Mouse (Mus musculus): ENCODE results near the gene Mpzl3. TPM values are rescaled to one million over a fixed set of nuclear protein-coding genes. Genes with fewer than 3 reads are reported as not detected.

Mpzl3 gene
- polyA plus RNA-seq, 1 experiment from 2014 or later = 1.6 TPM

DNA sequence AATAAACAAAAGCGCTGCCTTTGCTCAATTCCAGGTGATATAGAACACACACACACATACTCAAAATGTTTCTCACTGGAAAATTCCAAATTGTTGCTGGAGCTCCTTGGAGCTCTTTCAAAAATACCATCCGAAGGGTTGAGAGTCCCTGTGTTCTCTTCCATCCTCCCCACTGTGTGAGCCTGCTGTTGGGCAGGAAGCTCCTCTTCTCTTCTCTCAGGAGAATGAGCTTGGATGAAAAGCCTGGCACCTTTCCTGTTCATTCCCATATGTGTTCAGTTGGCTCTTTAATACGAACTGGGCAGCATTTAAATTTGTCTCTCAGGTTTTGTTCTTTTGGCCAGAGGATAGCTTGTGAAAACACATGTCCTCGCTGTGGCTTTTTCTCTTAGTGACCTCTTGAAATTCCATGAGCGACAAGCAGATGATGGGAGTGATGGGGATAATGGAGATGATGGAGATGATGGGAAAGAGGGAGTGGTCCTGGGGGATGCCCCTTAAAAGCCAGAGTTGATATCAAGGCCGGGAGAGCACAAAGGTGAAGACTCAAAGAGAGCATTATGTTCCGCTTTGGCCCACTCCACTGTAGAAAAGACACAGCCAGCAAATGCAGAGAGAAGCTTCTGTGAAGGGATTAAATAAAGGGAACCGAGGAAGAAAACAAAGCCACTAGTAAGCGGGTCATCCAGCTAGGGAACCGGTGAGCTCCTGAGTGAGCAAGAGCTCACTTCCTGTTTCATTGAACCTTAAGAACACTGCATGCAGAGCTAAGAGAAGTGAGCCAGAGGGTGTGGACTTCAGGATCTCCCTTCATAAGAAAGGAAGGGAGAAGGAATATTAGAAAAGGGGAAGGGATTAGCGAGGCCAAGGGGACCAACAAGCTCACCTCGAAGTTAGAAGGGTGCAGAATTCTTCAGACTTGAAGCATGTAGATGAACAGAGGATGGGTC is 31.0 kb downstream of the Mpzl3 start:
- WGBS = 79% methylated on average over 12 of the region's 12 CpGs
- Histone ChIP-seq H3K9ac (replicated peaks) (no peak overlapping the region), H3K4me3 (replicated peaks) (no peak overlapping the region), H3K4me1 (replicated peaks) (no peaks in the 10 kb centered on the region), H3K4me2 (replicated peaks) (no peak overlapping the region), H3K36me3 (no peaks in the 10 kb centered on the region), H3K27me3 (0 out of 2 replicates have a peak, but pooled peaks cover 2% of the 10 kb centered on the region), H3K9me3 (no peaks in the 10 kb centered on the region), H3K27ac (no peak overlapping the region)
- no peak for ATAC-seq

DNA sequence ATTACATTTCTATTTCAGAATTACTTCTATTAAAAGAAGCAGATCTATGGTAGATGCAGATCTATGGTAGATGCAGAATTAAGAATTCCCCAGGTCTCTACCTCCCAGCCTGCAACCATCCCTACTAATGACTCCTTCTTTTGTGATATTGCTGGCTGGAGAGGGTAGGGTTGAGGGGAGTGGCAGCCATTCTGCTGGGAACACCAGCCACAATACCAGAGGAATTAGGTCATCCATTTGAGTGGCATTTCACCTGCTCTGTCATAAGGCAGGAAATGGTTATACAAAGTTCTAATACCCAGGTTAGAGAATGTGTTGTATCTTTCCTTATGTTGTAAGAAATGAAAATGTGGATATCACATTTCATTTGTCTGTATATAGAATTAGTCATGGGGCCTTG is 33.1 kb downstream of the Mpzl3 start:
- ATAC-seq = no peak
- Histone ChIP-seq H3K4me1 (replicated peaks) (no peaks in the 10 kb centered on the region), H3K9ac (replicated peaks) (no peak overlapping the region)

DNA sequence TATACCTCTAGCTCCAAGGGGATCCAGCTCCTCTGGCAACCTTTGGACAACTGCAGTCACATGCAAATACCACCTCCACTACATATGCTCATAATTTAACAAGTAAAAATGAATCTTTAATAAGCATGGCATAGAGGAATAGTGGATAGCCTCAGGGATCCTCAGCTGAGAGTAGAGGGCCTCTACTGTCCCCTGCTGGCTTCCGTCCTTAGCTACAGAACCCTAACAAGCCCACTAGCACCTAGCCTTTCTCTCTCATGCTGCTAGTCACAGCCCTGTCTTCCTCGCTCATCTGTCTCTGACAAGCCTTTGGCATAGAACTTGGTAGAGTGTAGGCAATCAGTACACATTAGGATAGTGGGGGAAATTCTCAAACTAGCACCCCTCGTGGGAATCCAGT is 35.8 kb downstream of the Mpzl3 start:
- no peak overlapping the region for H3K27ac ChIP-seq
- 66% methylated on average over 3 of the region's 3 CpGs for WGBS
- ATAC-seq = no peak
- no peak overlapping the region for H3K9ac ChIP-seq (replicated peaks)
- H3K9me3 ChIP-seq = no peaks in the 10 kb centered on the region
- no peak overlapping the region for H3K4me2 ChIP-seq (replicated peaks)
- no peak overlapping the region for H3K4me3 ChIP-seq (replicated peaks)
- H3K27me3 ChIP-seq = 0 out of 2 replicates have a peak, but pooled peaks cover 2% of the 10 kb centered on the region
- no peaks in the 10 kb centered on the region for H3K36me3 ChIP-seq
- H3K4me1 ChIP-seq (replicated peaks) = no peaks in the 10 kb centered on the region

More for the DNA sequence above, 33.1 kb downstream of the Mpzl3 start:
- H3K27me3 ChIP-seq = 0 out of 2 replicates have a peak, but pooled peaks cover 2% of the 10 kb centered on the region
- no peak overlapping the region for H3K4me3 ChIP-seq (replicated peaks)
- no peak overlapping the region for H3K27ac ChIP-seq
- H3K36me3 ChIP-seq = no peaks in the 10 kb centered on the region
- H3K9me3 ChIP-seq = no peaks in the 10 kb centered on the region
- no peak overlapping the region for H3K4me2 ChIP-seq (replicated peaks)

DNA sequence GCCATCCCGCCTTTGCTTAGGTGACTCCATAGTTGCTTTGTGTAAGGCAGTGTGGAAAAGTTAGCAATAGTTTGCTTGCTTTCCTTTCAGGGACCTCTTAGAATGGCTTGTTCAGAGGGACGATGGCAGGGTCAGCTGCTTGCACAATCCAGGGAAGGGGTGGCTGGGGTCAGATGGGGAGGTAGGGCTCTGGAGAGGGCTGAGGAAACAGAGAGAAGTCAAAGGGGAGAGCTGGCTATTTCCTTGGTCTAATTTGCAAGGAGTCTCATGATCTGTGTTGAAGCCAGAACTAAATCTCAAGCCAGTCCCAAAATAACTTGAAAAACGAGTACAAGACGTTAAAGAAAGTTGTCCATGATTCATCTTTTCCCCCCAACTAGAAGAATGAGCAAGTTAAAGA is 37.7 kb downstream of the Mpzl3 start:
- no peak overlapping the region for H3K4me2 ChIP-seq (replicated peaks)
- no peak overlapping the region for H3K27ac ChIP-seq
- no peaks in the 10 kb centered on the region for H3K4me1 ChIP-seq (replicated peaks)
- no peak for ATAC-seq
- no peaks in the 10 kb centered on the region for H3K36me3 ChIP-seq
- H3K9me3 ChIP-seq = no peaks in the 10 kb centered on the region
- H3K4me3 ChIP-seq (replicated peaks) = no peak overlapping the region
- H3K27me3 ChIP-seq = no peaks in the 10 kb centered on the region
- WGBS = 74% methylated on average over 4 of the region's 4 CpGs
- H3K9ac ChIP-seq (replicated peaks) = no peak overlapping the region

DNA sequence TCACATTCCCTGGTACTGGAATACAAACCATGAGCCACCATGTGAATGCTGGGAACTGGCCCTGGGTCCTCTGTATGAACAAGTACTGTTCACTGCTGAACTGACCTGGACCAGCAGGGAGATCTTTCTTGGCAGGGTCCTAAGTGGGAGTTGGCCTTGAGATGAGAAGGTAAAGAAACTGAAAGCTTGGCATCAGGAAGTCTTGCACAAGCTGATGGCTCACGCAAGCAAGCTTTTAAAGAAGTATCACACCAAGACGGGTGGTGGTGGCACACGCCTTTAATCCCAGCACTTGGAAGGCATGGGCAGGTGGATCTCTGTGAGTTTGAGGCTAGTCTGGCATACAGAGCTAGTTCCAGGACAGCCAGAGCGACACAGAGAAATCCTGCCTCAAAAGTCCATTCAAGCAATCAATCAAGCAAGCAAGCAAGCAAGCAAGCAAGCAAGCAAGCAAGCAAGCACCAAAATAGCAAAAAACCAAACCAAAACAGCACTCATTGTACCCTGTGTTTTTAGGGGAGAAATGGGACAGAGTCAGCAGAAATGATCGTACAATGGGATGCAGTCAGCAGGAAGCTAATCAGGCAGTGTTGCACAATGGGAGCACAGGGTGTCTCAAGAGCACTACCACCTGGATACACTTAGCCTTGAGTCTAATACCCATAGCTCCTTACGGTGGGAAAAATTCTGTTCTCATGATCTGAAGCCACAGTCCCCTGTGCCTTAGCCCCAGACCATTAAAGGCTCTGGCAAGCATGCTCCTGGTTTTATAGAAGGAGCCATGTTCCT is 40.4 kb downstream of the Mpzl3 start:
- Histone ChIP-seq H3K4me3 (replicated peaks) (no peak overlapping the region), H3K36me3 (no peaks in the 10 kb centered on the region), H3K27ac (no peak overlapping the region), H3K27me3 (no peaks in the 10 kb centered on the region), H3K4me2 (replicated peaks) (no peak overlapping the region), H3K4me1 (replicated peaks) (no peaks in the 10 kb centered on the region), H3K9ac (replicated peaks) (no peak overlapping the region), H3K9me3 (no peaks in the 10 kb centered on the region)
- WGBS = 84% methylated on average over 6 of the region's 6 CpGs
- ATAC-seq = no peak

DNA sequence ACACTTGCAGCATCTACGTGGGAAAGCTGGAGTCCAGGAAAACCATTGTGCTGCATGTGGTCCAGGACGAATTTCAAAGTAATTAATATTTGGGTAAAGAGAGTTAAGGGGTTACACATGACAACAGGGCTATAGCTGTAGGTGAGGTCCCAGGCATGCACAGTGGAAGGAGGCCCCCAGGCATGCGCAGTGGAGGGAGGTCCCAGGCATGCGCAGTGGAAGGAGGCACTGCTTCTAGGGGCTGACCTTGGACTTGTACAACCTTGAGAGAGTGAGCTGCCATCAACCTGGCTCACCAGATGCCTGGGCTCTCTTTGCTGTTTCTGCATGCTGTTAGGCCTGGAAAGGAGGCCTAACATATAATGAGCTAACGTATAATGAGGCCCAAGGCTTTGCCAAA is 42.9 kb downstream of the Mpzl3 start:
- no peak overlapping the region for H3K27ac ChIP-seq
- no peaks in the 10 kb centered on the region for H3K9me3 ChIP-seq
- no peak overlapping the region for H3K4me2 ChIP-seq (replicated peaks)
- WGBS = 83% methylated on average over 5 of the region's 5 CpGs
- no peak overlapping the region for H3K4me3 ChIP-seq (replicated peaks)
- no peaks in the 10 kb centered on the region for H3K27me3 ChIP-seq
- no peaks in the 10 kb centered on the region for H3K36me3 ChIP-seq
- H3K4me1 ChIP-seq (replicated peaks) = no peaks in the 10 kb centered on the region
- no peak for ATAC-seq
- no peak overlapping the region for H3K9ac ChIP-seq (replicated peaks)

DNA sequence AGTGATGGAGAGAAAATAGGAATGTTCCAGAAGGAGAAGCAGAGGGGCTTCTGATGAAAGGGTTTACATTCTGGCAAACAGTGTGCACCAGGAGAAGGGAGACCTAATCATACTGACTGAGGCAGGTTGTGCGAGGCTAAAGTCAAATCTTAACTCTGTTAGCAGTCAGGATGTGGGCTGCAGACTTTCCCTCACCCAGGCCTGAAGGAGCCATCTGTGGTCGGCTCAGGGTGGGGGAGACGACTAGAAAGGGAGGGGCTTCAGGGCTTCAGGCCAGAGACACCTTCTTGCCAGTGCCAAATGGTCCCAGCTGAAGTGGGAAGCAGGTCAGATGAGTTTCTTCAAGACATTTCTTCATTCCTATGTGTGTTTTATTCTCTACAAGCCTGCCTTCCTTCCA is 43.4 kb downstream of the Mpzl3 start:
- H3K27ac ChIP-seq = no peak overlapping the region
- WGBS = 65% methylated on average over 3 of the region's 3 CpGs
- ATAC-seq = no peak
- no peak overlapping the region for H3K4me2 ChIP-seq (replicated peaks)
- no peaks in the 10 kb centered on the region for H3K36me3 ChIP-seq
- no peak overlapping the region for H3K9ac ChIP-seq (replicated peaks)
- no peaks in the 10 kb centered on the region for H3K4me1 ChIP-seq (replicated peaks)
- H3K9me3 ChIP-seq = no peaks in the 10 kb centered on the region
- H3K27me3 ChIP-seq = no peaks in the 10 kb centered on the region
- no peak overlapping the region for H3K4me3 ChIP-seq (replicated peaks)

DNA sequence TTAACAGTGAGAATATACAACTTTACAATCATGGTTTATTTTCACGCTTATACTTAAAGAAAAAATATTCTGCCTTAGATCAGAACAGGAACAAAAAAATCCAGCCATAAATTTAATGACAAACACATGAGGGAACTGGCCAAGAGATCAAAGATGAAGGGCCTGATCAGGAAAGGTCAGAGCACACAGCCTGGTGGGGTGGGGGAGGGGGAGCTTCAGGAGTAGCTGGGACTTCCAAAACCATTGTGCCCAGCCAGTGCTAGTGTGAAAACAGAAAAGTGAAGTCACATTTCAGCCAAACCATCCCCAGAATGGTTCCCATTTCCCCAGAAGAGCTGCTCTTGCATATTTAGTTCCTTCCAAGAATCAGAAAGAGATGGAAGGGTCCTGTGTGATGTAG is 47.5 kb downstream of the Mpzl3 start:
- no peak overlapping the region for H3K9ac ChIP-seq (replicated peaks)
- 0 out of 2 replicates have a peak, but pooled peaks cover 5% of the 10 kb centered on the region for H3K27me3 ChIP-seq
- H3K4me1 ChIP-seq (replicated peaks) = no peaks in the 10 kb centered on the region
- 91% methylated on average over 1 of the region's 1 CpGs for WGBS
- no peaks in the 10 kb centered on the region for H3K9me3 ChIP-seq
- no peak for ATAC-seq
- H3K27ac ChIP-seq = no peak overlapping the region
- no peak overlapping the region for H3K4me2 ChIP-seq (replicated peaks)
- no peaks in the 10 kb centered on the region for H3K36me3 ChIP-seq
- H3K4me3 ChIP-seq (replicated peaks) = no peak overlapping the region

DNA sequence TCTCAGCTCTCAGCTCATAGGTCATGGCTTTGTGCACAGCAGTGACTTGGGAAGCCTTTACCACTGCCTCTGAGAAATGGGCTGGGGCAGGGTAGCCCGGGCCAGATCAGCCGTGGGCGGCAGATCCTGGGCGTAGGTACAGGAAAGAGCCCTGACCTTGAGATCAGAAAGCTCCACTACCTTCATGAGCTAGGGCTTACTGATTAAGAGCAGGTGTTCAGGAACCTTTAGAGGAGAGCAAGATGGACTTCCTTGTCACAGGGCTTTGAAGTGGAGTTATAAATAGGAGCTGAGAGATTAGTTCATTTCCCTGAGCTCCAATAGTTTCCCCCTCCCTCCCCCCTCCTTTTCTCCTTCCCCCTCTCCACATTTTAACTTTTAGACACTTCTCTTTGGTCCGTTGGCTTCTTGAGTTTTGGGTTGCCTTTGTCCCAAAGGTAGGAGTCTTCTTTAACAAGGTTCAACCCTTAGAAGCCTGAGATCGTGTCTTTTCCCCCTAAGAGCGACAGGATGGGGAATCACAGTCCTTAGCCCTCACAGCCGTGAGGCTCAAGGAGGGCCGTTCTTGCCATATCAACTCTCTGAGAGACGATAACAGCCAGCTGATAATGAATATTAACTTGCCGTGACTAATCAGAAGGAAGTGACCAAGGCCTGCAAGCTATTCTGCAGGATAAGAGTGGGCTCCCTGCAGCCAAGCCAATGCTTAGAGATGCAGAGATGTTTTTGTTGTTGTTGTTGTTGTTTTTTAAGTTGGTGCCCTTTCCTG is 48.4 kb downstream of the Mpzl3 start:
- Histone ChIP-seq H3K36me3 (no peaks in the 10 kb centered on the region), H3K27me3 (0 out of 2 replicates have a peak, but pooled peaks cover 5% of the 10 kb centered on the region), H3K4me3 (replicated peaks) (no peak overlapping the region), H3K4me1 (replicated peaks) (no peaks in the 10 kb centered on the region), H3K9me3 (no peaks in the 10 kb centered on the region), H3K27ac (no peak overlapping the region), H3K4me2 (replicated peaks) (no peak overlapping the region), H3K9ac (replicated peaks) (no peak overlapping the region)
- 81% methylated on average over 11 of the region's 11 CpGs for WGBS
- ATAC-seq = no peak

DNA sequence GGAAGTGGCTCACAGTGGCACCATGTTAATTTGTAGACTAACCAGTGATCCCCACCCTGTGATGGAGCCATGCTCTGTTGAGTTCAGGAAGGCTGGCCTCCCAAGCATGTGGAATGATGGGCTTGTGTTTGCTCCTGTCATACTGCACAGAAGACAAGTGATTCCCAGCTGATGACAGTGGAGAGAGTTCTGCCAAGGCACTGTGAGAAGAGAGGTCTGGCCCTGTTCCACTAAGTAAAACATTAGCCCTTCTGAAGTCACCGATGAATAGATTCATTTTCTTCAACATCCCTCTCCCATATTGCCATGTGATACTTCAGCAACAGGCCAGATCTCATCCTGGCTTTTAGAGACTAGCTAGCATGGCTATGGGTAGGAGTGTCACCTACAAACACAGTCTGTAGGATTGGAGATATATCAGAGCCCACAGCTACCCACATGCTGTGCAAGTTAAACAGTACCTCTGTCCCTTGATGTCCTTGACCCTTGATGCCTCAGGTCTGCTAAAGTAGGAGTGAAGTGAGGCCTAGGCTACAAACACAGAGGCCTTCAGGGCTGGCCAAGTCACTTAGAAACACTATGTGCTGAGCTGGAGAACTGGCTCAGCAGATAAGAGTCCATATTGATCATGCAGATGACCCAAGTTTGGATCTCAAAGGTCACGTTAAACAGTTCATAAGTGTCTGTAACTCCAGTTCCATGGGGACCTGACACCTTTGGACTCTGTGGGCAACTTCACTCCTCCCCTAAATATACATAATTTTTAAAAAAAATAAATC is 50.8 kb downstream of the Mpzl3 start:
- H3K9ac ChIP-seq (replicated peaks) = no peak overlapping the region
- no peaks in the 10 kb centered on the region for H3K9me3 ChIP-seq
- no peaks in the 10 kb centered on the region for H3K36me3 ChIP-seq
- H3K4me3 ChIP-seq (replicated peaks) = no peak overlapping the region
- ATAC-seq = no peak
- H3K27ac ChIP-seq = no peak overlapping the region
- 87% methylated on average over 2 of the region's 2 CpGs for WGBS
- no peaks in the 10 kb centered on the region for H3K4me1 ChIP-seq (replicated peaks)
- H3K4me2 ChIP-seq (replicated peaks) = no peak overlapping the region
- 0 out of 2 replicates have a peak, but pooled peaks cover 5% of the 10 kb centered on the region for H3K27me3 ChIP-seq

DNA sequence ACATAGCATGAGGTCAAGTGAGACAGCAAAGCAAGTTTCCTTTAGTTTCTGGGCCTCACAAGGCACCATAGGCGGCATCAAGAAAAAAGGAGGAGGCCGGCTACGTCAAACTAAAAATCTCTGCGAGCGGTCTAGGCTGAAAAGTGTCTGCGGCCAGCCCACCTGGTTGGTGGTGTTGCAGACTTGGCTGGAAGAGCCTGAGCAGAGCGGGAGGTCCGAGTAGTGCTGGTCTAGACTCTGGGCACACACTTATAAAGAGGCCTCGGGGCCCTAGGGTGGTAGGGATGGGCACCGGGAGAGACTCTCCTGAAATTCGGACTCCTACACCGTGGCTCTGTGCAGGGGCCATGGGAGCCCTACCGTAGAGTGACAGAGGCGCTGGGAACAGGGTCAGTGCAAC is 60.7 kb downstream of the Mpzl3 start:
- Histone ChIP-seq H3K36me3 (no peaks in the 10 kb centered on the region), H3K27me3 (peaks cover 14% of the 10 kb centered on the region; the same call in 1 of the 2 replicates), H3K4me2 (replicated peaks) (peak overlapping the region; percentile 61), H3K9ac (replicated peaks) (peak overlapping the region; percentile 53), H3K9me3 (no peaks in the 10 kb centered on the region), H3K4me3 (replicated peaks) (peak overlapping the region; percentile 45), H3K4me1 (replicated peaks) (peaks cover 23% of the 10 kb centered on the region), H3K27ac (peak overlapping the region; percentile 53; the same call in 1 of the 2 replicates)
- ATAC-seq = peak; percentile 82
- 2% methylated on average over 14 of the region's 14 CpGs for WGBS
